In genomic region chr5:136958991-136959605, GRCm38 (mm10) we compare ENCODE assay signal across 14 mouse cellular contexts. TPM values are rescaled to one million over a fixed set of nuclear protein-coding genes. Genes with fewer than 3 reads are reported as not detected.
A peak's percentile ranks its signal among the peaks of the same experiment; 100 is the strongest.
DNase-seq lines count a peak whose midpoint lies in the region; ATAC-seq lines count a peak whose summit lies in the region.
"Had no signal": no experiment of that assay in that cellular context is flagged by ENCODE, and none has a peak within 500 bp of the region (broad histone marks: within the 10 kb centered on the region; RNA-seq: fewer than 3 reads in every experiment).

No protein-coding gene starts in this region.

- no peak for DNase-seq in liver, embryonic 11.5 days (ENCODE audit: low spot score)
- DNase-seq in liver (no peak), MN1 (ENCODE audit: low spot score) (no peak)
- peak; percentile 90 for DNase-seq in kidney, adult 11 months
- peak; percentile 79 to 90 for DNase-seq in kidney, postnatal 25 days
- DNase-seq in thymus, postnatal 14 days = no peak
- no peak for DNase-seq in midbrain, embryonic 14.5 days
- DNase-seq: cerebellum, adult 9-11 months; heart, adult 2 months; heart, postnatal 36 days had no signal

- H3K4me2 ChIP-seq in liver, embryonic 11.5 days = no peak overlapping the region
- no peak overlapping the region for H3K4me2 ChIP-seq in stomach, embryonic 16.5 days (ENCODE audit: low read depth, low read length)
- H3K4me2 ChIP-seq in midbrain, embryonic 14.5 days (ENCODE audit: low read length) = no peak overlapping the region

- no peaks in the 10 kb centered on the region for H3K9me3 ChIP-seq in liver, embryonic 11.5 days (ENCODE audit: control insufficient read depth, low read length)
- H3K9me3 ChIP-seq in stomach, embryonic 16.5 days (replicated peaks; ENCODE audit: control insufficient read depth, low read length) = no peaks in the 10 kb centered on the region
- no peaks in the 10 kb centered on the region for H3K9me3 ChIP-seq in midbrain, embryonic 14.5 days (ENCODE audit: control insufficient read depth, low read length)
- H3K9me3 ChIP-seq: embryonic facial prominence, embryonic 10.5 days had no signal

- no peaks in the 10 kb centered on the region for H3K27me3 ChIP-seq in liver, embryonic 11.5 days (replicated peaks; ENCODE audit: control insufficient read depth, insufficient read depth, low read length)
- H3K27me3 ChIP-seq in stomach, embryonic 16.5 days (ENCODE audit: control insufficient read depth, insufficient read depth, low read length) = no peaks in the 10 kb centered on the region
- H3K27me3 ChIP-seq in midbrain, embryonic 14.5 days (ENCODE audit: control insufficient read depth, insufficient read depth, low read length) = no peaks in the 10 kb centered on the region

- no peak overlapping the region for H3K27ac ChIP-seq in liver, embryonic 11.5 days (ENCODE audit: low read depth, low read length)
- peak overlapping the region; percentile 74 for H3K27ac ChIP-seq in stomach, embryonic 16.5 days (ENCODE audit: low read length)
- no peak overlapping the region for H3K27ac ChIP-seq in midbrain, embryonic 14.5 days (replicated peaks; ENCODE audit: low read depth, low read length)
- H3K27ac ChIP-seq: embryonic facial prominence, embryonic 10.5 days; heart, adult 2 months; liver, embryonic 14.5 days had no signal

- ATAC-seq in liver, embryonic 11.5 days (replicated peaks; ENCODE audit: low FRiP score) = no peak
- no peak for ATAC-seq in stomach, embryonic 16.5 days (ENCODE audit: insufficient read depth, low FRiP score)
- no peak for ATAC-seq in midbrain, embryonic 14.5 days (ENCODE audit: low FRiP score, low TSS enrichment)

- H3K4me1 ChIP-seq in liver, embryonic 11.5 days (replicated peaks; ENCODE audit: control insufficient read depth, insufficient read depth, low read length) = peaks cover 18% of the 10 kb centered on the region
- H3K4me1 ChIP-seq in stomach, embryonic 16.5 days (ENCODE audit: control insufficient read depth, insufficient read depth, low read length) = peaks cover 29% of the 10 kb centered on the region
- H3K4me1 ChIP-seq in midbrain, embryonic 14.5 days (ENCODE audit: control insufficient read depth, insufficient read depth, low read length) = peaks cover 22% of the 10 kb centered on the region

- H3K9ac ChIP-seq in liver, embryonic 11.5 days (ENCODE audit: low read depth, low read length) = peak overlapping the region; percentile 13; the same call in 1 of the 2 replicates
- peak overlapping the region; percentile 32; the same call in 1 of the 2 replicates for H3K9ac ChIP-seq in stomach, embryonic 16.5 days (ENCODE audit: low read length)
- H3K9ac ChIP-seq in midbrain, embryonic 14.5 days (replicated peaks; ENCODE audit: low read length) = no peak overlapping the region
- H3K9ac ChIP-seq: liver, embryonic 14.5 days had no signal

- WGBS in liver, embryonic 11.5 days = 73% methylated on average over 5 of the region's 5 CpGs
- 40% methylated on average over 5 of the region's 5 CpGs for WGBS in stomach, embryonic 16.5 days
- WGBS in midbrain, embryonic 14.5 days = 86% methylated on average over 5 of the region's 5 CpGs

- H3K36me3 ChIP-seq in liver, embryonic 11.5 days (ENCODE audit: control insufficient read depth, insufficient read depth, low read length) = peaks cover 13% of the 10 kb centered on the region
- no peaks in the 10 kb centered on the region for H3K36me3 ChIP-seq in stomach, embryonic 16.5 days (ENCODE audit: control insufficient read depth, insufficient read depth, low read length)
- peaks cover 19% of the 10 kb centered on the region for H3K36me3 ChIP-seq in midbrain, embryonic 14.5 days (ENCODE audit: control insufficient read depth, insufficient read depth, low read length)

- H3K4me3 ChIP-seq in liver, embryonic 11.5 days (ENCODE audit: low read depth, low read length) = no peak overlapping the region
- no peak overlapping the region for H3K4me3 ChIP-seq in stomach, embryonic 16.5 days (replicated peaks; ENCODE audit: low read length)
- H3K4me3 ChIP-seq in midbrain, embryonic 14.5 days (replicated peaks; ENCODE audit: low read depth, low read length) = no peak overlapping the region
- H3K4me3 ChIP-seq: embryonic facial prominence, embryonic 10.5 days; heart, adult 2 months; myocyte had no signal

RNA-seq across cellular contexts. Expression of gene Fis1, which starts 6.0 kb away (rescaled TPM):
- polyA plus RNA-seq in liver, embryonic 11.5 days (2014; fragmentation: Nextera tagmentation; extraction: Ambion mirVana) = 241 and 251 TPM in 2 replicates
- polyA plus RNA-seq in stomach, embryonic 16.5 days (2015; fragmentation: Nextera tagmentation; extraction: Ambion mirVana) = 214 and 239 TPM in 2 replicates
- polyA plus RNA-seq in midbrain, embryonic 14.5 days (2014; fragmentation: Nextera tagmentation; extraction: Ambion mirVana) = 440 and 487 TPM in 2 replicates

RNA-seq across cellular contexts. Expression of gene Cldn15, which starts 7.3 kb away (rescaled TPM):
- 2.5 and 2.8 TPM in 2 replicates for polyA plus RNA-seq in liver, embryonic 11.5 days (2014; fragmentation: Nextera tagmentation; extraction: Ambion mirVana)
- 10.2 and 11.5 TPM in 2 replicates for polyA plus RNA-seq in stomach, embryonic 16.5 days (2015; fragmentation: Nextera tagmentation; extraction: Ambion mirVana)
- 0.13 and 0.31 TPM in 2 replicates for polyA plus RNA-seq in midbrain, embryonic 14.5 days (2014; fragmentation: Nextera tagmentation; extraction: Ambion mirVana)

RNA-seq across cellular contexts. Expression of gene Plod3, which starts 27.7 kb away (rescaled TPM):
- 28.7 and 29.2 TPM in 2 replicates for polyA plus RNA-seq in liver, embryonic 11.5 days (2014; fragmentation: Nextera tagmentation; extraction: Ambion mirVana)
- 46.1 and 53.7 TPM in 2 replicates for polyA plus RNA-seq in stomach, embryonic 16.5 days (2015; fragmentation: Nextera tagmentation; extraction: Ambion mirVana)
- polyA plus RNA-seq in midbrain, embryonic 14.5 days (2014; fragmentation: Nextera tagmentation; extraction: Ambion mirVana) = 25.8 and 28.1 TPM in 2 replicates

RNA-seq across cellular contexts. Expression of gene Znhit1, which starts 28.7 kb away (rescaled TPM):
- 93.8 and 97.2 TPM in 2 replicates for polyA plus RNA-seq in liver, embryonic 11.5 days (2014; fragmentation: Nextera tagmentation; extraction: Ambion mirVana)
- polyA plus RNA-seq in stomach, embryonic 16.5 days (2015; fragmentation: Nextera tagmentation; extraction: Ambion mirVana) = 95.3 and 104 TPM in 2 replicates
- polyA plus RNA-seq in midbrain, embryonic 14.5 days (2014; fragmentation: Nextera tagmentation; extraction: Ambion mirVana) = 94.0 and 117 TPM in 2 replicates

RNA-seq across cellular contexts. Expression of gene Ift22, which starts 51.1 kb away (rescaled TPM):
- polyA plus RNA-seq in liver, embryonic 11.5 days (2014; fragmentation: Nextera tagmentation; extraction: Ambion mirVana) = 28.5 and 32.4 TPM in 2 replicates
- polyA plus RNA-seq in stomach, embryonic 16.5 days (2015; fragmentation: Nextera tagmentation; extraction: Ambion mirVana) = 54.1 and 57.3 TPM in 2 replicates
- polyA plus RNA-seq in midbrain, embryonic 14.5 days (2014; fragmentation: Nextera tagmentation; extraction: Ambion mirVana) = 133 and 143 TPM in 2 replicates

Comparison
In these comparisons a context has a peak if more than half of its experiments do, and no peak if none do; other contexts are left out.
1. DNase-seq: peak in kidney, adult 11 months (single experiment) and kidney, postnatal 25 days (2 of 2); none in liver, embryonic 11.5 days (single experiment), liver (single experiment), MN1 (single experiment), thymus, postnatal 14 days (single experiment) and midbrain, embryonic 14.5 days (single experiment).